Mouse (Mus musculus) limb, embryonic 14.5 days (tissue): ENCODE measurements around the gene C1ql4. TPM values are rescaled to one million over a fixed set of nuclear protein-coding genes. Genes with fewer than 3 reads are reported as not detected.
"Not testable (repeated sequence)": the region's sequence is repeated elsewhere in the genome, so short reads cannot be mapped to it uniquely, and the experiment has no call there.

Experiments used
- ATAC-seq: fragments of 200-750 bp; cut with Nextera tagmentation; 2 replicates; pipeline ENCODE4 v1.8.0; 2017; ENCODE audit warnings: low read depth, moderate number of reproducible peaks, moderate TSS enrichment; ENCODE audit not compliant: low FRiP score
- DNase-seq: peaks from one replicate; pipeline ENCODE4 v3.0.0-alpha.2; 2015; ENCODE audit warnings: low spot score
- H3K27ac ChIP-seq: fragments of 300-500 bp; sonication (generic); replicated peaks from 2 replicates; pipeline ENCODE4 v1.5.1; 2014; ENCODE audit warnings: low read depth, mild to moderate bottlenecking, low read length, moderate library complexity, mixed read lengths
- H3K27me3 ChIP-seq: fragments of 300-500 bp; sonication (generic); 2 replicates; pipeline ENCODE4 v1.6.1; 2014; ENCODE audit warnings: low read length, mixed read lengths; ENCODE audit not compliant: control insufficient read depth, insufficient read depth
- H3K36me3 ChIP-seq: fragments of 300-500 bp; sonication (generic); 2 replicates; pipeline ENCODE4 v1.6.1; 2014; ENCODE audit warnings: mild to moderate bottlenecking, low read length, moderate library complexity, mixed read lengths; ENCODE audit not compliant: control insufficient read depth, insufficient read depth
- H3K4me1 ChIP-seq: fragments of 300-500 bp; sonication (generic); 2 replicates; pipeline ENCODE4 v1.6.1; 2014; ENCODE audit warnings: antibody characterized with exemption, low read length, mixed read lengths; ENCODE audit not compliant: control insufficient read depth, insufficient read depth
- H3K4me2 ChIP-seq: fragments of 300-500 bp; sonication (generic); replicated peaks from 2 replicates; pipeline ENCODE4 v1.6.1; 2014; ENCODE audit warnings: low read depth, mild to moderate bottlenecking, low read length, moderate library complexity; ENCODE audit not compliant: severe bottlenecking
- H3K4me3 ChIP-seq: fragments of 300-500 bp; sonication (generic); replicated peaks from 2 replicates; pipeline ENCODE4 v1.5.1; 2014; ENCODE audit warnings: low read length
- H3K9ac ChIP-seq: fragments of 300-500 bp; sonication (generic); 2 replicates; pipeline ENCODE4 v1.6.1; 2014; ENCODE audit warnings: mild to moderate bottlenecking, low read depth, low read length, moderate library complexity; ENCODE audit not compliant: severe bottlenecking
- H3K9me3 ChIP-seq: fragments of 300-500 bp; sonication (generic); 2 replicates; pipeline ENCODE4 v1.6.1; 2016; ENCODE audit warnings: low read length; ENCODE audit not compliant: control insufficient read depth
- POLR2A ChIP-seq: fragments of 200-500 bp; IDR thresholded peaks from 2 replicates; pipeline ENCODE4 v1.8.0; 2012; ENCODE audit warnings: inconsistent platforms, mild to moderate bottlenecking, moderate library complexity, borderline replicate concordance; ENCODE audit not compliant: insufficient read depth, insufficient read length; ENCODE audit errors: extremely low read depth
- WGBS: fragments of 180-500 bp; shearing (Covaris S2); extraction: QIAGEN DNeasy Blood & Tissue Kit; methylation state at CpG from one replicate; pipeline ENCODE4 v1.1.7; 2014; 5-methylcytosine and 5-hydroxymethylcytosine counted together
- polyA plus RNA-seq, 2 experiments: library from polyadenylated mRNA; depleted of rRNA in 1 of 2; stranded (reverse) in 1 of 2; unstranded in 1 of 2; fragments of >200 nt; fragmentation: Nextera tagmentation in 1 of 2; extraction: Ambion mirVana in 1 of 2; gene quantifications; 2 replicates each; pipeline versions ENCODE4 v1.2.1 to v1.2.3; 2012 to 2014

Gene C1ql4
- polyA plus RNA-seq, 2 experiments: not detected

DNA sequence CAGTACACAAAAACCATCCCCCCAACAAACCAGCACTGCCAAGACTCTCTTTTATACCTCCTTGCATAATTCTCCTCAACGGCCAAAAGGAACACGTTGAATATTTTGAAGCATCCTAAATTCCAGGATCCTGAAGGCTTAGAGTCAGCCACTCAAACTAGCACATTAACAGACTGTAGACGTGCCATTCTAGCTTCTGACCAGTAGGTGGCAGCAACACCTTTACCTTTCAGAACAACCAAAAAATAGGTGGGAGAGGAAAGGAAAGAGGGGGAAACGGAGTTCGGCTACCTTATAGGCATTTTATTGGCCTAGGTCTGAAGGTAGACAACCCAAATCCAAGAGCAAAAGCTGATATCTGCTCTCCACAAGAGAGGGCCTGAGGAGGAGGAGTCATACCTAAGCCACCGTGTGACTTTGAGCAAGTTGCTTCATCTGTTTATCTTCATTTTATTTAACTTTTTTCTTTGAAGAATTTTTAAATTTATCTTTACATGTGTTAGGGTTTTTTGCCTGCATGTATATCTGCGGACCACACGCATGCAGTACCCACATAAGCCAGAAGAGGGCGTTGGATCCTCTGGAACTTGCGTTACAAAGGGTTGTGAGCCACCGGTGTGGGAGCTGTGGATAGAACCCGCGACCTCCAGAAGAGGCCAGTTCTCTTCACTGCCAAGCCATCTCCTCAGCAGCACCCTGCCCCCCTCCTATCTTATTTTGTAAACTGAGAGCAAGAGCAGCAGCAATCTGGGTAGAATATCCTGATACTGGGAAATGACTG is 38.0 kb downstream of the C1ql4 start:
- ATAC-seq (no peak), DNase-seq (peak; percentile 78)
- no peak for TF ChIP-seq POLR2A
- no peak overlapping the region for H3K9ac ChIP-seq
- H3K4me2 ChIP-seq: no peak overlapping the region
- H3K27ac ChIP-seq: no peak overlapping the region
- peaks cover 11% of the 10 kb centered on the region for H3K4me1 ChIP-seq
- H3K27me3 ChIP-seq: peaks cover 23% of the 10 kb centered on the region
- WGBS: 30% methylated on average over 13 of the region's 13 CpGs
- H3K9me3 ChIP-seq: no peaks in the 10 kb centered on the region
- no peak overlapping the region for H3K4me3 ChIP-seq
- H3K36me3 ChIP-seq: no peaks in the 10 kb centered on the region

DNA sequence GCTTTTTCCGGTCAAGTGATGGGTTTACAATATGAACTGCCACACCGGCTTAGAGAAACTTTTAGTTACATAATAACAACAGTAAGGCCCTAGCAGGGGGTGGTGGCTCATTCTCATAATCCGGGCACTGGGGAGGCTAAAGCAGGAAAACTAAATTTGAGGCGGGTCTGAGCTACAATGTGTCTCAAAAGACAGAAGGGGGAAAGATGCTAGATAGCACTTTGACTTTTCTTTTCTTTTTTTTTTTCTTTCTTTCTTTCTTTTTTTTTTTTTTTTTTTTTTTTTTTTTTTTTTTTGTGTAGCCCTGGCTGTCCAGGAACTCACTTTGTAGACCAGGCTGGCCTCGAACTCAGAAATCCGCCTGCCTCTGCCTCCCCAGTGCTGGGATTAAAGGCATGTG is 41.9 kb downstream of the C1ql4 start:
- not testable (repeated sequence) for H3K27ac ChIP-seq, DNase-seq, H3K4me1 ChIP-seq, H3K27me3 ChIP-seq, H3K4me2 ChIP-seq, H3K9ac ChIP-seq, H3K4me3 ChIP-seq, H3K9me3 ChIP-seq, H3K36me3 ChIP-seq, ATAC-seq
- 84% methylated on average over 6 of the region's 6 CpGs for WGBS

DNA sequence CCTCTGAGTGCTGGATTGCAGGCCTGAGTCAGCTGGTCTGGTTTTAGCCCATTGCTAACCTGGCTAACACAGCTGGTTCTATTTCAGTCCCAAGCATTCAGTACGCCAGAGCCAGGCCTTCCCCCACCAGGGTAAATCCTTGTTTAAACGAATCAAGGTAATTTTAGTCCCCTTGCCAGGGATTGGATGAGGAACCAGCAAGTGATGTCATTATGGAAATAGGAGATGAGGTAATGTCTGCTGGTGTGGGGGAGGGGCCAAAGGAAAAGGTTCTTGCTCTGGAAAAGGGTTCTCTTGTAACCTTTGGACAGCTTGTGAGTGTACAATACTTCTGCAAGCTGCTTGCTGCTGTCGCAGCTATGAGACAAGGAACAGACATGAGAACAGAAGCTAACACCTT is 42.8 kb downstream of the C1ql4 start:
- no peaks in the 10 kb centered on the region for H3K27me3 ChIP-seq
- ATAC-seq (no peak), DNase-seq (no peak)
- H3K9ac ChIP-seq: no peak overlapping the region
- H3K36me3 ChIP-seq: no peaks in the 10 kb centered on the region
- H3K4me2 ChIP-seq: no peak overlapping the region
- no peak for TF ChIP-seq POLR2A
- no peak overlapping the region for H3K27ac ChIP-seq
- WGBS: 33% methylated on average over 3 of the region's 3 CpGs
- H3K4me3 ChIP-seq: no peak overlapping the region
- no peaks in the 10 kb centered on the region for H3K4me1 ChIP-seq
- H3K9me3 ChIP-seq: no peaks in the 10 kb centered on the region

DNA sequence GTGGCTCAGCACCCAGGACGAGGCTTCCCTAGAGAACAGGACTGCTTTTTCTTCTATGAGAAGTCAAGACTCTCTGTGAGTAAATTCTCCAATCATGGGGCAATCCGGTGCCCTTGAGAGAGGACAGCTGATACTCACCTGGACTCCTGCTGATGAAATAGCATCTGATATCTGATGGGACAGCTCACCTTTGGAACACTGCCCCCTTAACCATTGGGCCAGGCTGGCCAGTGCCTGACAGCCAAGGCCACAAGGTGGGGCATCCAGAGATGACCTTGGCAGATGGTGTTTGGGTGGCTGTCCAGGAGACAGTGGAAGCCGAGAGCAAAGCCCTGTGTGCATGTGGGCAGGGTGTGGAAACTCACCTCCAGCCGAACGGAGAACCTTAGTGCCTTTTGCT is 45.3 kb downstream of the C1ql4 start:
- Histone ChIP-seq H3K9me3 (no peaks in the 10 kb centered on the region), H3K9ac (no peak overlapping the region), H3K4me2 (no peak overlapping the region), H3K27ac (no peak overlapping the region), H3K36me3 (peaks cover 3% of the 10 kb centered on the region; the same call in 1 of the 2 replicates), H3K4me3 (no peak overlapping the region), H3K27me3 (no peaks in the 10 kb centered on the region), H3K4me1 (no peaks in the 10 kb centered on the region)
- 73% methylated on average over 5 of the region's 5 CpGs for WGBS
- ATAC-seq (no peak), DNase-seq (no peak)
- TF ChIP-seq POLR2A: no peak

DNA sequence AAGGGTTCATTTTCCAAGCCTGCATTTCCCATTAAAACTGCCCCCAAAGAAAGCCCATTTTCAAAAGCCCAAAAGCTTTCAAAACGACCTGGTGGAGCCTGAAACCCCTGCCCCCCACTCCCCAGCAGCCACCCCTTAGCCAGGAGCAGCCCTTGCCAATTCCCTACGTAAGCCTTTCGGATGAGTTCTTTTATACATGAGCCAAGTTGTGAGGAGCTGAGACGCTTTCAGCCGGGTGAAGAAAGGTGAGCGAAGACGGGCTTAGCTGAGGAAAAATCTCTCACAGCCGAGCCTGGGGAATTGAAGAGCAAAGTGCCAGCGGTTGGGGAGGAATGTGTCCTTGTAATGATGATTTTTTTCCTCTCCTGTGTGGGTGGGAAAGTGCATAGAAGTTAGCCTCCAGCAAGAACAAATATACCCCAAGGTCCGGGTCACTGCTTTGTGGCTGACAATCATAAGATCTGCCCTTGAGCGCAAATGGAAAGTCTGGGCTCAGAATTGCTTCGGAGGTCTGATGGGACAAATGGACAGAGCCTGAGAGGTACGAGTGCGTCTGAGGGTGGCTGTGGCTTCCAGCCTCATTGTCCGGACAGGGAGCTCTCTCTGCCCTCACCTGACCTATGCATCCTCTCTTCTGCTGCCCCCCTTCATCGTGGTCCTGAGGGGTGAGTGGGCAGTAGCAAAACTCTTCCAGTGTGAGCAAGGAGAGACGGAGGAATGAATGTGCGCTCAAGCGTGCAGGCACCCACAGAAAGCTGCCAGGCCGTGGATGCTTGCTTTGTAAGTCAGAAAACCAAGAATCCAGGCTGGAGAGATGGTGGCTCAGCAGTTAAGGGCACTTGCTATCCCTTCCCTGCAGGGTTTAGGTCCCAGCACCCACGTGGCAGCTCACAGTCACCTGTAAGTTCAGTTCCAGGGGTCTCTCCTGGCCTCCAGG is 46.4 kb downstream of the C1ql4 start:
- 59% methylated on average over 21 of the region's 21 CpGs for WGBS
- H3K36me3 ChIP-seq: peaks cover 9% of the 10 kb centered on the region
- peak; percentile 38 for DNase-seq
- no peak overlapping the region for H3K4me3 ChIP-seq
- no peaks in the 10 kb centered on the region for H3K4me1 ChIP-seq
- H3K4me2 ChIP-seq: no peak overlapping the region
- no peak for ATAC-seq
- no peak overlapping the region for H3K9ac ChIP-seq
- no peaks in the 10 kb centered on the region for H3K27me3 ChIP-seq
- no peaks in the 10 kb centered on the region for H3K9me3 ChIP-seq
- no peak for TF ChIP-seq POLR2A
- H3K27ac ChIP-seq: no peak overlapping the region
